Mouse (Mus musculus) lung, postnatal 25 days (tissue): ENCODE results near the gene Olfr979.
"Not testable (repeated sequence)": the region's sequence is repeated elsewhere in the genome, so short reads cannot be mapped to it uniquely, and the experiment has no call there.

ENCODE experiments used
- DNase-seq: peaks from one replicate; pipeline ENCODE4 v3.0.0; 2022; ENCODE audit warnings: low spot score

The Olfr979 gene

GRCm38 (mm10) chr9:40003365-40003764 is at the start of gene Olfr979:
TSS of gene Olfr979 (minus strand) at chr9:40003465.
- DNase-seq, result no peak

- DNase-seq, result no peak
Observed at GRCm38 (mm10) chr9:40050138-40050537, 46.9 kb upstream of the Olfr979 start.

GRCm38 (mm10) chr9:40021164-40021563 is 17.9 kb upstream of the Olfr979 start, which contains the start of gene Olfr981:
TSS of gene Olfr981 (plus strand) at chr9:40021464.
- DNase-seq, result no peak

GRCm38 (mm10) chr9:40009482-40009881 is 6.2 kb upstream of the Olfr979 start, which contains the start of gene Olfr980:
TSS of gene Olfr980 (minus strand) at chr9:40009582.
- no peak for DNase-seq

- DNase-seq, result no peak
Observed at GRCm38 (mm10) chr9:39991813-39992212, 11.5 kb downstream of the Olfr979 start, which contains the start of gene Olfr978. TSS of gene Olfr978 (plus strand) at chr9:39992113.

GRCm38 (mm10) chr9:39976581-39977145 is 26.6 kb downstream of the Olfr979 start:
- DNase-seq, result not testable (repeated sequence)

- DNase-seq, result not testable (repeated sequence)
Observed at GRCm38 (mm10) chr9:39961033-39961432, 42.2 kb downstream of the Olfr979 start, which contains the start of gene Olfr976. TSS of gene Olfr976 (minus strand) at chr9:39961133.

GRCm38 (mm10) chr9:39951946-39952345 is 51.3 kb downstream of the Olfr979 start, which contains the start of gene Olfr975:
TSS of gene Olfr975 (minus strand) at chr9:39952046.
- DNase-seq, result no peak
